Mouse (Mus musculus) limb, embryonic 10.5 days (tissue): Measurements from ENCODE around the gene Arhgap15. TPM values are rescaled to one million over a fixed set of nuclear protein-coding genes. Genes with fewer than 3 reads are reported as not detected.

Experiments
- DNase-seq: peaks from one replicate; pipeline ENCODE4 v3.0.0-alpha.2; 2017; ENCODE audit warnings: low spot score
- H3K27ac ChIP-seq: fragments of 300-500 bp; sonication (generic); 2 replicates; pipeline ENCODE4 v1.5.1; 2016; ENCODE audit warnings: mild to moderate bottlenecking
- H3K27me3 ChIP-seq: fragments of 300-500 bp; sonication (generic); 2 replicates; pipeline ENCODE4 v1.6.1; 2016; ENCODE audit warnings: low read depth, mild to moderate bottlenecking; ENCODE audit not compliant: poor library complexity, severe bottlenecking
- H3K36me3 ChIP-seq: fragments of 300-500 bp; sonication (generic); 2 replicates; pipeline ENCODE4 v1.6.1; 2016; ENCODE audit warnings: mild to moderate bottlenecking, moderate library complexity
- H3K4me1 ChIP-seq: fragments of 300-500 bp; sonication (generic); 2 replicates; pipeline ENCODE4 v1.6.1; 2016
- H3K4me3 ChIP-seq: fragments of 300-500 bp; sonication (generic); 2 replicates; pipeline ENCODE4 v1.5.1; 2016; ENCODE audit warnings: mild to moderate bottlenecking, moderate library complexity
- H3K9me3 ChIP-seq: fragments of 300-500 bp; sonication (generic); replicated peaks from 2 replicates; pipeline ENCODE4 v1.6.1; 2016; ENCODE audit warnings: mild to moderate bottlenecking
- WGBS: fragments of 180-500 bp; shearing (Covaris S2); methylation state at CpG from one replicate; pipeline ENCODE4 v1.1.7; 2016; 5-methylcytosine and 5-hydroxymethylcytosine counted together
- polyA plus RNA-seq: library from polyadenylated mRNA; unstranded; fragments of >200 nt; fragmentation: Nextera tagmentation; extraction: Ambion mirVana; gene quantifications from 2 replicates; pipeline ENCODE4 v1.2.1, GENCODE M21; 2016

Gene Arhgap15
- polyA plus RNA-seq, 1 experiment from 2014 or later, result 0.23 TPM

DNA sequence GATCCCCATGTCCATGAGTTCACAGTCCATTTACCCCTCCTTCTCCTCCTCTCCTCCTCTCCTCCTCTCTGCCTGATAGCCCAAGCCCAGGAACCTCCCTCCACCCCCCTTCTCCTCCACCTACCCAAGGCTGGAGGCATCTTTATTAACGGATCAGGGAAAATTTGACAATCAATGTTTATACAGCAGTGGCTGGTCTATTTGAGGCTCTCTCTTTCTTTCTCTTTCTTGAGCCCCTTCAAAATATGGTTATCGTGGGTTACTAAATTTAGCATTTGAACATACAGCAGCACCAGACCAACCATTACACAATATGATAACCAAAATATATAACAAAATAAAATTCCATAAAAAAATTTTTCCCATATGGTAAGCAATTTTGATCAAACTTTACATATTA, 335.8 kb downstream of the Arhgap15 start:
- Histone ChIP-seq H3K27ac (no peak overlapping the region), H3K4me1 (no peaks in the 10 kb centered on the region), H3K9me3 (no peaks in the 10 kb centered on the region), H3K27me3 (no peaks in the 10 kb centered on the region), H3K4me3 (no peak overlapping the region), H3K36me3 (no peaks in the 10 kb centered on the region)
- no peak for DNase-seq
- 76% methylated on average over 2 of the region's 2 CpGs for WGBS

DNA sequence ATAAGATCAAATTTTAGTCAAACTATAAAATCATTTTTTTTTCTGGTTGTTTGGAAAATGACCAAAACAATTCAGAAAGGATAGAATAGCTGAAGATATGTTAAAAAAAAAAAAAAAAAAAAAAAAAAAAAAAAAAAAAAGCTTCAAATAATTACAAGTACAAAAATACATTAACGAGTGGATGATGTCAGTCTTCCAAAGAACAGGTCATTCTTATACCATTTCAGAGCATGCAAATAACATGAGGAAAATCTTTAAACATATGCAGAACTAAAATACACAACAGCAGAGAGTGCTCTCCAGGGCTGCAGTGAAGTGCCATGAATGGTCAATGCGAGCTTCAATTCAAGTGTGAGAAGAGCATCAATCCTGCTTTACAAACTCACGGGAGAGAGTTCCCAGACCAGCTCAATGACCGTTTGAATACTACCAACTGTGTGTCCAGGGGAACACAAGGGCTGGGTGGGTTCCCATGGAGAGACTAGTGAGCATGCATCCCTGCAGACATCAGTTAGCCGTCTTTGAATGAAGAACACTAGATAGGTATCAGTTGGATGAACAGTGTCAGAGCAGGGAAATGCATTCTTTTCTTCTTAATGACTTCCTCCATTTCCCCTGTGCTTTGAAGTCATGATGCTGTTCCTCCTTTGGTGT, 337.9 kb downstream of the Arhgap15 start:
- no peak overlapping the region for H3K27ac ChIP-seq
- no peak overlapping the region for H3K4me3 ChIP-seq
- H3K4me1 ChIP-seq, result no peaks in the 10 kb centered on the region
- no peaks in the 10 kb centered on the region for H3K36me3 ChIP-seq
- WGBS, result 68% methylated on average over 5 of the region's 5 CpGs
- no peaks in the 10 kb centered on the region for H3K27me3 ChIP-seq
- no peaks in the 10 kb centered on the region for H3K9me3 ChIP-seq
- DNase-seq, result no peak

DNA sequence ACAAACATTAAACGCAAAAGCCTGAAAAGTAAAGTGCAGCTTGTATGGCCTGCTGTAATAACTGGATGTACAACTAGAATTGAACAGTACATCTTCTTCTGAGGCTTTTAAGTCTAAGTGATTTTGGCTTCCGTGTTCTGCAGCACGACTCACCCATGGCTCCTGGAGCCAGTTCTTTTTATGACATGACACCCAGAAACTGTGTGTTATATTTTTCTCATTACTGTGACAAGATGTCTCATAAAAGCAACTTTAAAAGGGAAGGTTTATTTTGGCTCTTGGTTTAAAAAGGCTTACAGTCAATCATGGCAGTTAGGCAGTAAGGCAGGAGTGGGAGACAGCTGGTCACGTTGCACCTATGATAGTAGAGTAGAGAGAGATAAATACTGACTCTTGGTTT, 349.9 kb downstream of the Arhgap15 start:
- WGBS, result 89% methylated on average over 4 of the region's 4 CpGs
- H3K9me3 ChIP-seq, result no peaks in the 10 kb centered on the region
- no peaks in the 10 kb centered on the region for H3K27me3 ChIP-seq
- no peak overlapping the region for H3K4me3 ChIP-seq
- no peaks in the 10 kb centered on the region for H3K36me3 ChIP-seq
- DNase-seq, result no peak
- peaks cover 9% of the 10 kb centered on the region; the same call in 1 of the 2 replicates for H3K4me1 ChIP-seq
- no peak overlapping the region for H3K27ac ChIP-seq

DNA sequence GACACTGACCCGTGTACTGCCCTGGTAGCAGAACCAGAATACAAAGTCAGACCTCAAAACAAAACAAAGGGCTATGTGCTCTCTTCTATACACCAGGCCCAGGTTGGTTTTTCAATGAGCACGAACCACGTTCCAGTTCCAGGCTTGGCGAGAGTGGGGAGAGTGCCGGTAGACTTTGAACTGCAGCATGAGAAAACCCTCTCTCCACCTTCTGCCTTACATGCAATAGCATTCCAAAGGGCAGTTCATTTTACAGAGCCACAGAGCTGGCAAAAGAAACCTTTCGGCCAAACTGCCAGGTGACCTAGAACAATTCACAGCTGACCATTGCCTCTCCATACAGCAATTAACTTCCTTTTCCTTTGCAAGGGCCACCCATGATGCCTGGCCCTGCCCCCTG, 353.7 kb downstream of the Arhgap15 start:
- Histone ChIP-seq H3K27me3 (no peaks in the 10 kb centered on the region), H3K27ac (no peak overlapping the region), H3K4me3 (no peak overlapping the region), H3K4me1 (peaks cover 22% of the 10 kb centered on the region), H3K9me3 (no peaks in the 10 kb centered on the region), H3K36me3 (no peaks in the 10 kb centered on the region)
- WGBS, result 91% methylated on average over 6 of the region's 6 CpGs
- no peak for DNase-seq

DNA sequence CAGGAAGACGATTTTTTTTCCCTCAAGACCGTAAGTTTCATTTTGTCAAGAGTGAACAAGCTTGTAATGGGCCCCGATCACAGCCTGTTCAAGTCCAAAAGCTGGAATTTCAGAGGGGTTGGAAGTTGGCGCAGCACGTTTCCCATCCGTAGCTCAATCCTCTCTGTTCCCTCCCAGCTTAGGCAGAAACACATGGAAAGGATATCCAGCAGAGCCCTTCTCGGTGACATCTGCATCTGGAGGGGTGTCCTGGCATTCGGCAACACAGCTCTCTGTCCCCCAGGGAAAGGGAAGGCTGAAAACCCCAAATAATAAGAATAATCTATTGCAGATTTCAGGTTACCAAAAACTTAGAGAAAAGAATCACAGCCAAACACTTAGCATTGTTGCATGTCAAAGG, 354.7 kb downstream of the Arhgap15 start:
- Histone ChIP-seq H3K36me3 (no peaks in the 10 kb centered on the region), H3K4me1 (peaks cover 22% of the 10 kb centered on the region), H3K4me3 (no peak overlapping the region), H3K9me3 (no peaks in the 10 kb centered on the region), H3K27ac (no peak overlapping the region), H3K27me3 (no peaks in the 10 kb centered on the region)
- no peak for DNase-seq
- WGBS, result 84% methylated on average over 8 of the region's 8 CpGs

DNA sequence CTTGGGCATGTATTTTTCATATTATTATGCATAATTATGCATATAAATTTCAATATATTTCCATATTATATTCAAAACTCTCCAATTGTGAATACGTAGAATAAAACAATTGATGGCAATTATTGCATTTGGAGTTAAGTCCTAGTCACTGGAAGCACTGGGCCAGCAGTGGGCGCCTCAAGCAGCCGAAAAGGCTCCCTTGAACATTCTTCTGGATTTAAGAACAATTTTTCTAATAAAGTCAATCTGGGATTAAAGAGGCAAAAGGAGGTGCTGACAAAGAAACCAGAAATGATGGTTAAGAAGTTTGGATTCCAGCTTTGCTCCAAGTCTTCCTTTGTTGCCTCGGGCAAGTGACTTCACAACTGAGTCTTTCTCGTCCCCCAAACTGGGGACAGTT, 355.1 kb downstream of the Arhgap15 start:
- H3K27ac ChIP-seq, result no peak overlapping the region
- H3K4me1 ChIP-seq, result peaks cover 22% of the 10 kb centered on the region
- 87% methylated on average over 5 of the region's 5 CpGs for WGBS
- no peaks in the 10 kb centered on the region for H3K36me3 ChIP-seq
- no peak for DNase-seq
- H3K4me3 ChIP-seq, result no peak overlapping the region
- H3K27me3 ChIP-seq, result no peaks in the 10 kb centered on the region
- no peaks in the 10 kb centered on the region for H3K9me3 ChIP-seq

DNA sequence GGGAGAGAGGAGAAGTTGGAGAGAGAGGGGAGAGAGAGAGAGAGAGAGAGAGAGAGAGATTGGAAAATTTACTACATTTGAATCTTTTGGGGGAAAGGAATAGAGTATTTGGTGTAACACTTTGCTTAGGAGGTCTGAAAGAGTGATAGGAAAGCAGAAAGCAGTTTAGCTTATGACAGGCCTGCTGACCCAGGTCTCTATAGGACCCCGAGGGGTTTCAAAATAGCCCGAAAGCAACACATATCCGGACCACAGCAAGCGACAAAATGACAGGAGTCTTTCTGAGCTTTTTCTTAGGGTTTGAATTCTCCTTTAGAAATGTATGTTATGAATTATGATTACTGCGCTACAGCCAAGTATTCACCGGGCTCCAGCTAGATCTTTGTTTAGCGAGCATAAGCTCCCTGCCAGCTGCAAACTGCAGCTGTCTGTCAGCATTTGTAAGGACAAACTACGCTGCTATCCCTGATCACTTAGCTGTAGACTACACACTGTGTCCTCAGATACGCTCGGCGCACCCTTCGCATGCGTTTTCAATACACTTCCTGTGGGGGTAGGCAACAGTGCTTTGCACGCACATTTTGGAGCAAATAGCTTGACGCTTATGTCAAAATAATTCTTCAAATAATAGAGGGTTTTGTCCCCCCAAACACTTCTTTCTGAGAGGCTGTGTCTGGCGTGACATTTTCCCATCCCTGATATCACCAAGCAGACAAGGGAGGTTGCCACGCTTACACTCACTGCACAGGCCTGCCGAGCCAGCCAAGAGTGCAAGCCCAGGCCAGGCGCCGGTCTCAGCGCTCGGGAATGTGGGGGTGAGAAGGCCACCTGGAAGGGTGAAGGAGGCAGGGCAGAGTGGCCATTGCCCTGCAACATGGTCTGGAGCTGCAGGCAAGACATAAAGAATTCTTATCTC, 355.9 kb downstream of the Arhgap15 start:
- H3K27me3 ChIP-seq, result no peaks in the 10 kb centered on the region
- H3K27ac ChIP-seq, result peak overlapping the region; percentile 53
- H3K4me3 ChIP-seq, result no peak overlapping the region
- WGBS, result 71% methylated on average over 22 of the region's 22 CpGs
- no peaks in the 10 kb centered on the region for H3K36me3 ChIP-seq
- H3K9me3 ChIP-seq, result no peaks in the 10 kb centered on the region
- peaks cover 22% of the 10 kb centered on the region for H3K4me1 ChIP-seq
- peak; percentile 71 for DNase-seq

DNA sequence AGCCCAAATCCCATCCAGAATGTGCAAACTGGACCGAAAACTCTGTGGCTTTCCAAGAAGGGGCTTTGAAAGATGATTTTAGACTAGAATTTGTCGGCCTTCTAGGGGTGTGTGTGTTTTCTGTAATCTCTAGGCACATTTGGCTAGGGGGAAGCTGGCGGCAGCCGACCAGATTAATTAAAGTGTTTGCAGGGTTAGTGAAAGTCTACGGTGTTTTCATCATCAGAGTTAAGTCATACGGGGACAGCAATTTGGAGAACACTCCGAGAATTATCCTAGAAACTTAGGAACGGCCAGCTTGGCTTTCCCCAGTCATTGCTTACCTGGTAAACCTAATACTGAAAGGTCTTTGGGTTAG, 356.6 kb downstream of the Arhgap15 start:
- no peaks in the 10 kb centered on the region for H3K27me3 ChIP-seq
- WGBS, result 74% methylated on average over 8 of the region's 8 CpGs
- no peaks in the 10 kb centered on the region for H3K36me3 ChIP-seq
- DNase-seq, result no peak
- H3K4me3 ChIP-seq, result no peak overlapping the region
- H3K4me1 ChIP-seq, result peaks cover 22% of the 10 kb centered on the region
- H3K9me3 ChIP-seq, result no peaks in the 10 kb centered on the region
- H3K27ac ChIP-seq, result peak overlapping the region; percentile 53

DNA sequence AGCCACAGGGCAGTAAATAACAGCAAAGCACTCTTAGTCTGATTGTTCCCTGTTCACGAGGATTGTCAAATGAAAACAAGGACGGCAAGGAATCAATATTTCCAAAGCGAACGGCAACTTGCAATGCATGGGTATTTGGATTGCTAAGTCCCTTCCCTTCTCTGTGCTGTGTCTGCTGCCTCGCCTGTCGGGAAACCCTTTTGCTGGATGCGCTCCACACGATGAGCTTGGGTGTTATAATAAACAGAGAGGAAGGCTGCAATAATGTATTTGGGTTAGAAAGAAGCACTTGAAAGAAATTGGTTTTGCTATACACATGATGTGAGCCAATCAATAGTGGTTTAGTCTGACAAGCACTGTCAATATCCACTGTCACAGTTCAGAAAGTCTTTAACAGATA, 357.7 kb downstream of the Arhgap15 start:
- Histone ChIP-seq H3K9me3 (no peaks in the 10 kb centered on the region), H3K27ac (no peak overlapping the region), H3K4me3 (no peak overlapping the region), H3K27me3 (no peaks in the 10 kb centered on the region), H3K36me3 (no peaks in the 10 kb centered on the region), H3K4me1 (peaks cover 22% of the 10 kb centered on the region)
- 93% methylated on average over 8 of the region's 8 CpGs for WGBS
- DNase-seq, result no peak

DNA sequence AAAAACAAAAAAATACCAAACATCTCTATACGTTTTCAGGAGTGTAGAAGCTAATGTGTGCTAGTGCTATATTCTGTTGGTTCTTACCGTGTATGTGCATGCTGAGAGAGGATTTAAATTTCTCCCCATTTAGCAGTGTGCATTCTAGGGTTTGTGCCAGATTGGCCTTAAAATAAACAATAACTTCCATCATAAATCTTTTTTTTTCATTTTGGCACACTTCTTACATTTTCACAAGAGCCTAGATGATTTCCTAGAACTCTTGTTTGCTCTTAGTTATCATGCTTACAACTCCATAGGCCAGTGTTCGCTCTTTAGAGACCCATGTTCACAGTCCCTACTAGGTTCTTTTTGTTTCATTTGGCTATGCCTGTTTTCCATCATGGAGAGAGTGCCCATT, 362.7 kb downstream of the Arhgap15 start:
- 92% methylated on average over 3 of the region's 3 CpGs for WGBS
- Histone ChIP-seq H3K9me3 (no peaks in the 10 kb centered on the region), H3K4me3 (no peak overlapping the region), H3K36me3 (no peaks in the 10 kb centered on the region), H3K27me3 (no peaks in the 10 kb centered on the region), H3K4me1 (peaks cover 9% of the 10 kb centered on the region; the same call in 1 of the 2 replicates), H3K27ac (no peak overlapping the region)
- DNase-seq, result no peak

DNA sequence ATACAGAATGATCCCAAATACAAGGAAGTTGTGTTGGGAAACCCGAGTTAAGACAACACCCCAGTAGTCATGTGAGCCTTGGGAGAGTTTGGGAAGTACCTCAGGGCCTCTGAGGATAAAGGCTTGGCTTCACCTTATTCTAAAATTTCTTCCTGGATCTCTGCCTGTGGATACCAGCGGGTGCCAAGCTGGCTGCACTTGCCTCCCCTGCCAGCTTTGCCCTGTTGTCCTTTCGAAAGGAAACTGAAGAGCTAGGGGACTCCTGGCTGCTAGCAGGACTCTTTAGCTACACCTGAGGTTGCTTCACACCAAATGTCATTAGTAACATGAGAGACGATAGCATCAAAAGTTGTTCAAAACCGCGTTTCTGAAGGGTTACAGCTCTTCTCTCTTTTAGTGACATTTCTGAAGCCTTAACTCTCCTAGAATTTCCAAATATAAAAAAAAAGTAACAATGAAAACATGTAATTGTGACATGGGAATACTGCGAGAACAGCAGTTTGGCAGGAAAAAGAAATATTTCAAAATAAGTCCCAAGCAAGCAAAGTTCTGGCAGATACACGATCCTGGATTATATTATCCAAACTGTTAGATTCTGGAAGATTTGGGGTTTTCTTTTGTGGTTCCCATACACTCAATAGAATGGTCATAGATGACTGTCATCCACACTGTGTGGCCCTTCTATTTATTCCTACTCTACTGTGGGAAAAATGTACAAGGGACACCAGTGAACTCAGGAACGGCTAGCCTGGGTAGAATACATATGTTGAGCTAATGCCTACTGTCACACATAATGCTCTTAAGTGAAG, 364.6 kb downstream of the Arhgap15 start:
- H3K27ac ChIP-seq, result no peak overlapping the region
- no peak for DNase-seq
- no peaks in the 10 kb centered on the region for H3K9me3 ChIP-seq
- no peaks in the 10 kb centered on the region for H3K36me3 ChIP-seq
- H3K4me3 ChIP-seq, result no peak overlapping the region
- H3K27me3 ChIP-seq, result no peaks in the 10 kb centered on the region
- whole genome bisulfite sequencing, result 87% methylated on average over 9 of the region's 9 CpGs
- H3K4me1 ChIP-seq, result peaks cover 9% of the 10 kb centered on the region; the same call in 1 of the 2 replicates

DNA sequence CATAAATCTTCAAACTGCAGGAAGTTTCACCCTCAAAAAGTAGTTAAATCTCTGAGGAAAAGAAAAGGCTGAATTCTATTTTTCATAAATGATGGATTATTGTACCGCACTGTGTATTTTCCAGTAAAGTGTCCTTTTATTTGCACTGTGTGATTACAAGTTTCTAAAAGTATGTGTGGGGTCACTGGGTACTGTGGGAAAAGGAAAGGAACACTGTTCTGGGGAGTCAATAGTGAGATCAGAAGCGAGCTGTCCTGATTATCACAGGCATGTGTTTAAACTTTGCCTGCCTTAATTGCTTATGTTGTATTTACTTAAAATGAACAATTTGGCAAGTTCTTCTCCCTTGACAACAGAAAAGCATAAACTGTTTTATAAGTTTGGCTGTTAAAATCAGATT, 365.7 kb downstream of the Arhgap15 start:
- Histone ChIP-seq H3K27me3 (no peaks in the 10 kb centered on the region), H3K4me1 (peaks cover 9% of the 10 kb centered on the region; the same call in 1 of the 2 replicates), H3K4me3 (no peak overlapping the region), H3K36me3 (no peaks in the 10 kb centered on the region), H3K27ac (no peak overlapping the region), H3K9me3 (no peaks in the 10 kb centered on the region)
- no peak for DNase-seq
- WGBS, result 78% methylated on average over 2 of the region's 2 CpGs

DNA sequence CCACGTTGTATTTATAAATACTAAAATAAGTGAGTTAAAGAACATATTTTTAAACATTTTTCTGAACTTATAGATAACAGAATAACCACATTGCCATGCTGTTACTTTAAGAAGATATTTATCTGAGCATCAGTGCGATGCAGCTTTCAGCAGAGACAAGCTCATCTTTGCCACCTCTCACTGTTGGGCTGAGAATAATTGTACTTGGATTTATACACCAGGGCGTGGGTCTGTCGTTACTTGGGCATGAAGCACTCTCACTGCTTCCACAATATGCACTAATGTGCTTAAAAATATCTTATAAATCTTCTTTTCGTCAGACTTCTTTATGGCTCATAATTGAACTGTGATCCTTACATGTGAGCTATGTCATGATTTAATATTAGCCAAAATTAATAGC, 372.5 kb downstream of the Arhgap15 start:
- Histone ChIP-seq H3K27ac (no peak overlapping the region), H3K36me3 (no peaks in the 10 kb centered on the region), H3K4me3 (no peak overlapping the region), H3K4me1 (peaks cover 19% of the 10 kb centered on the region), H3K9me3 (no peaks in the 10 kb centered on the region), H3K27me3 (no peaks in the 10 kb centered on the region)
- WGBS, result 87% methylated on average over 5 of the region's 5 CpGs
- no peak for DNase-seq
